ENCODE assay signal across 7 mouse cellular contexts in genomic region chrX:159256040-159256852, GRCm38 (mm10). TPM values are rescaled to one million over a fixed set of nuclear protein-coding genes. Genes with fewer than 3 reads are reported as not detected.
DNase-seq lines count a peak whose midpoint lies in the region; ATAC-seq and TF ChIP-seq lines count a peak whose summit lies in the region.

No protein-coding gene starts in this region.

- peak; percentile 14 for DNase-seq in thymus, adult 2 months
- no peak for DNase-seq in thymus, postnatal 0 days (ENCODE audit: low spot score)
- peak; percentile 2 for DNase-seq in c-Kit-positive CD71-positive TER-119-positive erythroid progenitor cells, embryonic 14.5 days (ENCODE audit: low spot score)
- peak; percentile 5 to 12 for DNase-seq in frontal cortex, postnatal 14 days (ENCODE audit: low spot score in 2 of 2)
- DNase-seq in right cerebral cortex, adult 2 months (ENCODE audit: low spot score in 2 of 2), result peak; percentile 17 to 22

- H3K27me3 ChIP-seq in thymus, adult 2 months (ENCODE audit: control insufficient read depth, insufficient read depth, low read length), result no peaks in the 10 kb centered on the region
- H3K27me3 ChIP-seq in intestine, postnatal 0 days (replicated peaks; ENCODE audit: control insufficient read depth, insufficient read depth, low read length), result no peaks in the 10 kb centered on the region
- peaks cover 19% of the 10 kb centered on the region for H3K27me3 ChIP-seq in liver, embryonic 12.5 days (replicated peaks)

- H3K9me3 ChIP-seq in intestine, postnatal 0 days (ENCODE audit: control insufficient read depth), result no peaks in the 10 kb centered on the region
- H3K9me3 ChIP-seq in liver, embryonic 12.5 days (replicated peaks), result no peaks in the 10 kb centered on the region

- H3K9ac ChIP-seq in intestine, postnatal 0 days (ENCODE audit: low read depth, low read length), result peak overlapping the region; percentile 69
- H3K9ac ChIP-seq in liver, embryonic 12.5 days, result peak overlapping the region; percentile 82

- H3K36me3 ChIP-seq in thymus, adult 2 months (ENCODE audit: control insufficient read depth, insufficient read depth, low read length), result no peaks in the 10 kb centered on the region
- H3K36me3 ChIP-seq in intestine, postnatal 0 days (ENCODE audit: control insufficient read depth, insufficient read depth), result no peaks in the 10 kb centered on the region
- H3K36me3 ChIP-seq in liver, embryonic 12.5 days, result no peaks in the 10 kb centered on the region

- WGBS in thymus, adult 2 months, result 1% methylated on average over 35 of the region's 57 CpGs
- 12% methylated on average over 31 of the region's 57 CpGs for WGBS in intestine, postnatal 0 days
- WGBS in liver, embryonic 12.5 days (ENCODE audit: insufficient replicate concordance), result 2% methylated on average over 40 of the region's 57 CpGs

- H3K4me1 ChIP-seq in thymus, adult 2 months (replicated peaks; ENCODE audit: control insufficient read depth, insufficient read depth, low read length), result no peaks in the 10 kb centered on the region
- H3K4me1 ChIP-seq in intestine, postnatal 0 days (replicated peaks; ENCODE audit: control insufficient read depth, insufficient read depth, low read length), result no peaks in the 10 kb centered on the region
- H3K4me1 ChIP-seq in liver, embryonic 12.5 days, result peaks cover 4% of the 10 kb centered on the region; the same call in 1 of the 2 replicates

- H3K4me2 ChIP-seq in intestine, postnatal 0 days (replicated peaks; ENCODE audit: low read depth), result peak overlapping the region; percentile 64
- H3K4me2 ChIP-seq in liver, embryonic 12.5 days, result peak overlapping the region; percentile 84

- H3K27ac ChIP-seq in thymus, adult 2 months (ENCODE audit: control insufficient read depth, insufficient read depth, low read length), result peak overlapping the region; percentile 62; the same call in 1 of the 2 replicates
- H3K27ac ChIP-seq in intestine, postnatal 0 days (ENCODE audit: low read depth, low read length), result peak overlapping the region; percentile 82
- H3K27ac ChIP-seq in liver, embryonic 12.5 days, result peak overlapping the region; percentile 82

- H3K4me3 ChIP-seq in thymus, adult 2 months (ENCODE audit: control insufficient read depth, insufficient read depth, low read length), result peak overlapping the region; percentile 95
- peak overlapping the region; percentile 64 for H3K4me3 ChIP-seq in intestine, postnatal 0 days (ENCODE audit: low read depth, low read length)
- peak overlapping the region; percentile 74 for H3K4me3 ChIP-seq in liver, embryonic 12.5 days

- TF ChIP-seq POLR2A in thymus, adult 2 months (IDR thresholded peaks at IDR 0.05; ENCODE audit: control insufficient read depth, extremely low read depth, insufficient read depth, low read length, poor library complexity), result no peak

- TF ChIP-seq CTCF in thymus, adult 2 months (IDR thresholded peaks at IDR 0.05; ENCODE audit: borderline replicate concordance, control insufficient read depth, extremely low read depth, insufficient read depth, low read length, poor library complexity), result no peak
- no peak for TF ChIP-seq CTCF in intestine, postnatal 0 days (IDR thresholded peaks at IDR 0.05; ENCODE audit: low read depth)

- ATAC-seq in intestine, postnatal 0 days, result peak; percentile 15
- no peak for ATAC-seq in liver, embryonic 12.5 days

RNA-seq across cellular contexts. Expression of gene Rps6ka3, which starts 46.1 kb away (rescaled TPM):
- 26.9 and 27.5 TPM in 2 replicates for polyA plus RNA-seq in thymus, adult 2 months (2012; rRNA removed)
- 6.0 and 7.4 TPM in 2 replicates for polyA plus RNA-seq in thymus, postnatal 0 days (2015; fragmentation: Nextera tagmentation; extraction: Ambion mirVana)
- 4.9 TPM in 2 replicates for polyA plus RNA-seq in intestine, postnatal 0 days (2015; fragmentation: Nextera tagmentation; extraction: Ambion mirVana)
- 1.8 and 2.3 TPM in 2 replicates for polyA plus RNA-seq in liver, embryonic 12.5 days (2016; fragmentation: Nextera tagmentation; extraction: Ambion mirVana)
